Mouse (Mus musculus) stomach, embryonic 16.5 days (tissue): ENCODE data around the gene Gm44. TPM values are rescaled to one million over a fixed set of nuclear protein-coding genes. Genes with fewer than 3 reads are reported as not detected.
"Not testable (repeated sequence)": the region's sequence is repeated elsewhere in the genome, so short reads cannot be mapped to it uniquely, and the experiment has no call there.

Experiments
- ATAC-seq: fragments of 200-750 bp; cut with Nextera tagmentation; 2 replicates; pipeline ENCODE4 v1.8.0; 2017; ENCODE audit warnings: moderate number of reproducible peaks, moderate TSS enrichment; ENCODE audit not compliant: insufficient read depth, low FRiP score
- H3K27ac ChIP-seq: fragments of 300-500 bp; sonication (generic); 2 replicates; pipeline ENCODE4 v1.5.1; 2014; ENCODE audit warnings: low read length
- H3K27me3 ChIP-seq: fragments of 300-500 bp; sonication (generic); 2 replicates; pipeline ENCODE4 v1.6.1; 2014; ENCODE audit warnings: low read length, control low read depth, mixed read lengths; ENCODE audit not compliant: control insufficient read depth, insufficient read depth
- H3K36me3 ChIP-seq: fragments of 300-500 bp; sonication (generic); 2 replicates; pipeline ENCODE4 v1.6.1; 2014; ENCODE audit warnings: low read length; ENCODE audit not compliant: control insufficient read depth, insufficient read depth
- H3K4me1 ChIP-seq: fragments of 300-500 bp; sonication (generic); 2 replicates; pipeline ENCODE4 v1.6.1; 2014; ENCODE audit warnings: low read length, control low read depth, mixed read lengths; ENCODE audit not compliant: control insufficient read depth, insufficient read depth
- H3K4me2 ChIP-seq: fragments of 300-500 bp; sonication (generic); 2 replicates; pipeline ENCODE4 v1.6.1; 2014; ENCODE audit warnings: low read depth, low read length, mixed read lengths
- H3K4me3 ChIP-seq: fragments of 300-500 bp; sonication (generic); replicated peaks from 2 replicates; pipeline ENCODE4 v1.5.1; 2014; ENCODE audit warnings: mild to moderate bottlenecking, low read length
- H3K9ac ChIP-seq: fragments of 300-500 bp; sonication (generic); 2 replicates; pipeline ENCODE4 v1.6.1; 2014; ENCODE audit warnings: low read length
- H3K9me3 ChIP-seq: fragments of 300-500 bp; sonication (generic); replicated peaks from 2 replicates; pipeline ENCODE4 v1.6.1; 2016; ENCODE audit warnings: low read length, control low read depth; ENCODE audit not compliant: control insufficient read depth
- WGBS: fragments of 180-500 bp; shearing (Covaris S2); extraction: QIAGEN DNeasy Blood & Tissue Kit; methylation state at CpG from one replicate; pipeline ENCODE4 v1.1.7; 2014; 5-methylcytosine and 5-hydroxymethylcytosine counted together
- polyA plus RNA-seq: library from polyadenylated mRNA; unstranded; fragments of >200 nt; fragmentation: Nextera tagmentation; extraction: Ambion mirVana; gene quantifications from 2 replicates; pipeline ENCODE4 v1.2.1, GENCODE M21; 2015

Gm44 gene
- not detected in 2 replicates for polyA plus RNA-seq

DNA sequence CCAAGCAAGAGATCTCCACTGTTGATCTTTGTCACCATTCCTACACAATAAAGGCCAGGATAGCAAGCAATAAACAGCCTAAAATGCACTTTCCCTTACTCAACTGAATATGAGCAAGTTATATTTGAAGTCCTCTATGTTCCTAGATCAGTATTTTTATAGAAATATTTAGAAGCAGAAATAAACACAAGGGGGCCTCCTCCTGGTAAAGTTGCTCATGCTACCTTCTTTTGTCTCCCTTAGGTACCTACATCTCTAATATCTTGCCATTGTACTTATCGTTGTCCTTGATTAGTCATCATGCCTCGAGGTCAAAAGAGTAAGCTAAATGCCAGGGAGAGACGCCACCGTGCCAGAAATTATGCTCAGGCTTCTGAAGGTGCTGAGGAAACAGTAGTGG is at the start of gene Gm44:
Gm44 (plus strand) TSS at position 301 of the 400 bp plus-strand sequence.
- no peak within 1 kb of the TSS for H3K27ac ChIP-seq
- no peak within 1 kb of the TSS for H3K9ac ChIP-seq
- no peak for ATAC-seq
- H3K9me3 ChIP-seq = no peaks in the 10 kb centered on the region
- no peak within 1 kb of the TSS for H3K4me3 ChIP-seq
- H3K4me1 ChIP-seq = no peaks in the 10 kb centered on the region
- H3K27me3 ChIP-seq = no peaks in the 10 kb centered on the region
- H3K36me3 ChIP-seq = no peaks in the 10 kb centered on the region
- no peak within 1 kb of the TSS for H3K4me2 ChIP-seq
- WGBS = 84% methylated on average over 4 of the region's 4 CpGs

DNA sequence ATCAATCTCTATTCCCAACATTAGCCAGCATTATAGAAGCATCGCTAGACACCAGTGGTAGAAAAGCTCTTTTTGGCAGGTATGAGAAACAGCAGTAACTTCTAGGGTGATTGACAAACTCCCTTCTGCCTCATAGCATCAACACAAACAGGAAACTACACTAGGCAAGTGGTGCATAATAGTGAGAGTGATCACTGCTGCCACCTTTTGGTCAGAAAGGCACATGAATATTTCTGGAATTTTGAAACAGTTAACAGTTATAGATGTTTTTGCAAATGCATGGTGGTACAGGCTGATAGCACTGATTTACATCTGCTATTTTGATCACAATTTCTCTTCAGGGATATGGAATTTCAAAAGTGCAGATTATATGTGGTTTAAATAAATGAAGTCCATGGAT is 36.0 kb downstream of the Gm44 start:
- WGBS = 67% methylated on average over 1 of the region's 1 CpGs
- no peaks in the 10 kb centered on the region for H3K36me3 ChIP-seq
- H3K4me2 ChIP-seq = no peak overlapping the region
- no peaks in the 10 kb centered on the region for H3K27me3 ChIP-seq
- H3K9ac ChIP-seq = no peak overlapping the region
- ATAC-seq = no peak
- no peaks in the 10 kb centered on the region for H3K9me3 ChIP-seq
- H3K4me3 ChIP-seq = no peak overlapping the region
- no peaks in the 10 kb centered on the region for H3K4me1 ChIP-seq
- no peak overlapping the region for H3K27ac ChIP-seq

DNA sequence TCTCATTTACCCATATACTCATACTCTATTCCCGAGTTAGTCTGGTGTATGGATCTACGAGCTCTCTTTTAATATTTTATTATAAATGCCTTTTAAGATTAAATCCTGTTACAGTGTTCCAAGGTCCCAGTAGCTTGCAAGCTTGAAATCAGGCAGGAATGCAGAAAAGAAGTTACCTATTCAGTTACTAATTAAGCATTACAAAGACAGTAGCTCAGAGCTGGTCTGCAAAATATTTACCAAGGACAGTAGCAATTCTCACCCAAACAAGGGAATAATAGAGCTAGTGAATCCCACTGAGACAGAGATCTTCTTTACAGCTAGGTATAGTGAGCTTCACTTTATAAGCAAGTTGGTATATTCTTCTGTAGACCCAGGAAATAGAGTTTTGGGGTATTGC is 46.3 kb downstream of the Gm44 start:
- not testable (repeated sequence) for H3K27ac ChIP-seq, H3K36me3 ChIP-seq, H3K27me3 ChIP-seq, ATAC-seq, H3K4me3 ChIP-seq, H3K9me3 ChIP-seq, H3K4me1 ChIP-seq, H3K9ac ChIP-seq, H3K4me2 ChIP-seq
- 82% methylated on average over 2 of the region's 2 CpGs for WGBS
